In genomic region chr2:136753682-136754081, GRCm38 (mm10) we compare ENCODE assay signal across 13 mouse cellular contexts. TPM values are rescaled to one million over a fixed set of nuclear protein-coding genes. Genes with fewer than 3 reads are reported as not detected.
A peak's percentile ranks its signal among the peaks of the same experiment; 100 is the strongest.
DNase-seq lines count a peak whose midpoint lies in the region; ATAC-seq lines count a peak whose summit lies in the region.
"Had no signal": no experiment of that assay in that cellular context is flagged by ENCODE, and none has a peak within 500 bp of the region (broad histone marks: within the 10 kb centered on the region; RNA-seq: fewer than 3 reads in every experiment).

No protein-coding gene starts in this region.

- H3K27me3 ChIP-seq in forebrain, embryonic 12.5 days: peaks cover 10% of the 10 kb centered on the region; the same call in 1 of the 2 replicates
- peaks cover 31% of the 10 kb centered on the region for H3K27me3 ChIP-seq in forebrain, embryonic 10.5 days (ENCODE audit: poor library complexity, severe bottlenecking)
- H3K27me3 ChIP-seq in midbrain, embryonic 11.5 days (ENCODE audit: control insufficient read depth, insufficient read depth, low read length): no peaks in the 10 kb centered on the region
- no peaks in the 10 kb centered on the region for H3K27me3 ChIP-seq in liver, embryonic 11.5 days (replicated peaks; ENCODE audit: control insufficient read depth, insufficient read depth, low read length)
- H3K27me3 ChIP-seq: limb, embryonic 12.5 days; stomach, embryonic 15.5 days had no signal

- no peak overlapping the region for H3K9ac ChIP-seq in forebrain, embryonic 12.5 days
- H3K9ac ChIP-seq in midbrain, embryonic 11.5 days (ENCODE audit: low read length): no peak overlapping the region
- no peak overlapping the region for H3K9ac ChIP-seq in liver, embryonic 11.5 days (ENCODE audit: low read depth, low read length)
- H3K9ac ChIP-seq: limb, embryonic 12.5 days; stomach, embryonic 15.5 days had no signal

- no peaks in the 10 kb centered on the region for H3K9me3 ChIP-seq in forebrain, embryonic 12.5 days
- no peaks in the 10 kb centered on the region for H3K9me3 ChIP-seq in forebrain, embryonic 10.5 days
- no peaks in the 10 kb centered on the region for H3K9me3 ChIP-seq in midbrain, embryonic 11.5 days (ENCODE audit: control insufficient read depth, low read length)
- no peaks in the 10 kb centered on the region for H3K9me3 ChIP-seq in liver, embryonic 11.5 days (ENCODE audit: control insufficient read depth, low read length)
- H3K9me3 ChIP-seq: limb, embryonic 12.5 days; stomach, embryonic 15.5 days had no signal

- no peak for DNase-seq in forebrain, embryonic 10.5 days (ENCODE audit: extremely low spot score, low spot score)
- DNase-seq in MN1 (ENCODE audit: low spot score): peak; percentile 43
- DNase-seq in frontal cortex, postnatal 10 days (ENCODE audit: low spot score in 2 of 2): peak; percentile 34 to 55
- DNase-seq in midbrain, embryonic 11.5 days (ENCODE audit: low spot score, missing footprints): no peak
- no peak for DNase-seq in Muller cell, postnatal 12 days (ENCODE audit: inconsistent ontology term)
- no peak for DNase-seq in liver, embryonic 11.5 days (ENCODE audit: low spot score)
- DNase-seq in urinary bladder, adult 18-20 months (ENCODE audit: low spot score in 2 of 2): no peak
- DNase-seq: lung, postnatal 10 days had no signal

- peaks cover 5% of the 10 kb centered on the region for H3K4me1 ChIP-seq in forebrain, embryonic 12.5 days
- peaks cover 31% of the 10 kb centered on the region for H3K4me1 ChIP-seq in forebrain, embryonic 10.5 days
- peaks cover 3% of the 10 kb centered on the region for H3K4me1 ChIP-seq in midbrain, embryonic 11.5 days (ENCODE audit: control insufficient read depth, insufficient read depth, low read length)
- H3K4me1 ChIP-seq in liver, embryonic 11.5 days (replicated peaks; ENCODE audit: control insufficient read depth, insufficient read depth, low read length): no peaks in the 10 kb centered on the region
- H3K4me1 ChIP-seq: limb, embryonic 12.5 days; stomach, embryonic 15.5 days had no signal

- no peak overlapping the region for H3K4me2 ChIP-seq in forebrain, embryonic 12.5 days
- H3K4me2 ChIP-seq in midbrain, embryonic 11.5 days: no peak overlapping the region
- no peak overlapping the region for H3K4me2 ChIP-seq in liver, embryonic 11.5 days
- H3K4me2 ChIP-seq: limb, embryonic 12.5 days; stomach, embryonic 15.5 days had no signal

- no peak overlapping the region for H3K4me3 ChIP-seq in forebrain, embryonic 12.5 days (replicated peaks)
- H3K4me3 ChIP-seq in forebrain, embryonic 10.5 days: no peak overlapping the region
- no peak overlapping the region for H3K4me3 ChIP-seq in midbrain, embryonic 11.5 days (ENCODE audit: low read depth, low read length)
- no peak overlapping the region for H3K4me3 ChIP-seq in liver, embryonic 11.5 days (ENCODE audit: low read depth, low read length)
- H3K4me3 ChIP-seq: erythroblast, embryonic 14.5 days; limb, embryonic 12.5 days; stomach, embryonic 15.5 days had no signal

- WGBS in forebrain, embryonic 12.5 days: 26% methylated on average over 3 of the region's 3 CpGs
- 39% methylated on average over 3 of the region's 3 CpGs for WGBS in forebrain, embryonic 10.5 days
- 23% methylated on average over 3 of the region's 3 CpGs for WGBS in midbrain, embryonic 11.5 days
- 28% methylated on average over 3 of the region's 3 CpGs for WGBS in liver, embryonic 11.5 days

- no peak overlapping the region for H3K27ac ChIP-seq in forebrain, embryonic 12.5 days
- no peak overlapping the region for H3K27ac ChIP-seq in forebrain, embryonic 10.5 days
- H3K27ac ChIP-seq in midbrain, embryonic 11.5 days (ENCODE audit: low read depth, low read length): no peak overlapping the region
- no peak overlapping the region for H3K27ac ChIP-seq in liver, embryonic 11.5 days (ENCODE audit: low read depth, low read length)
- H3K27ac ChIP-seq: kidney, postnatal 0 days; limb, embryonic 12.5 days; stomach, embryonic 15.5 days had no signal

- H3K36me3 ChIP-seq in forebrain, embryonic 12.5 days (replicated peaks): no peaks in the 10 kb centered on the region
- no peaks in the 10 kb centered on the region for H3K36me3 ChIP-seq in forebrain, embryonic 10.5 days (replicated peaks)
- H3K36me3 ChIP-seq in midbrain, embryonic 11.5 days (ENCODE audit: control insufficient read depth, insufficient read depth, low read length): no peaks in the 10 kb centered on the region
- no peaks in the 10 kb centered on the region for H3K36me3 ChIP-seq in liver, embryonic 11.5 days (ENCODE audit: control insufficient read depth, insufficient read depth, low read length)
- H3K36me3 ChIP-seq: limb, embryonic 12.5 days; stomach, embryonic 15.5 days had no signal

- peak; percentile 61; the same call in 1 of the 2 replicates for ATAC-seq in forebrain, embryonic 12.5 days (ENCODE audit: low FRiP score)
- ATAC-seq in midbrain, embryonic 11.5 days (ENCODE audit: low FRiP score): peak; percentile 61; the same call in 1 of the 2 replicates
- no peak for ATAC-seq in liver, embryonic 11.5 days (replicated peaks; ENCODE audit: low FRiP score)

RNA-seq across cellular contexts. Expression of gene Snap25, which starts 40.4 kb away (rescaled TPM):
- 32.0 and 37.7 TPM in 2 replicates for polyA plus RNA-seq in forebrain, embryonic 12.5 days (2016; fragmentation: Nextera tagmentation; extraction: Ambion mirVana)
- polyA plus RNA-seq in forebrain, embryonic 10.5 days (2016; fragmentation: Nextera tagmentation; extraction: Ambion mirVana): 3.6 and 4.7 TPM in 2 replicates
- 28.3 and 34.9 TPM in 2 replicates for polyA plus RNA-seq in midbrain, embryonic 11.5 days (2014; fragmentation: Nextera tagmentation; extraction: Ambion mirVana)
- polyA plus RNA-seq in liver, embryonic 11.5 days (2014; fragmentation: Nextera tagmentation; extraction: Ambion mirVana): 8.7 and 9.5 TPM in 2 replicates

Comparison
In these comparisons a context has a peak if more than half of its experiments do, and no peak if none do; other contexts are left out.
1. DNase-seq: peak in MN1 (single experiment) and frontal cortex, postnatal 10 days (2 of 2); none in forebrain, embryonic 10.5 days (single experiment), midbrain, embryonic 11.5 days (single experiment), Muller cell, postnatal 12 days (single experiment), liver, embryonic 11.5 days (single experiment) and urinary bladder, adult 18-20 months (0 of 2).